Mouse (Mus musculus): ENCODE results near the gene Rarb. TPM values are rescaled to one million over a fixed set of nuclear protein-coding genes. Genes with fewer than 3 reads are reported as not detected.

Rarb gene
- total and polyA plus RNA-seq, 2 experiments from 2014 or later = 4.4 to 16.7 TPM

DNA sequence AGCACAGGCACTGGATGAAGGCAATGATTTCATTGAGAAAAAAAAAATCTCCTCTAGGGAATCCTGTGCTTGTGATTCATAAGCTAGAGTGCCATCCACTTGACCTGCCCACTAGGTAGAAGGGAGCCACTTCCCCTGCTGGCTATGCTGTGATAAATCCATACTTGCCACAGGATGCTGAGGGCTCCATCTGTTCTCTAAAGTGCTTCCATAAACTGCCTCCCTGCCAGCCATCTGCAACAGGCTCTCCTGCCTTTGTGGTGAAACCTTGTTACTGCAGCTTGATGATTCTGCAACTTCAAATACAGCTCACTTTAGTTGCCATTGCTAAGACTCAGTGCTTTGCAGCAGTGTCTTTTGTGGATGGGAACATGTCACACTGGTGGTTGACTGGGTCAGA, 213.5 kb downstream of the Rarb start:
- ATAC-seq (ENCODE audit: low FRiP score) (no peak), DNase-seq (ENCODE audit: low spot score) (peak; percentile 36)

DNA sequence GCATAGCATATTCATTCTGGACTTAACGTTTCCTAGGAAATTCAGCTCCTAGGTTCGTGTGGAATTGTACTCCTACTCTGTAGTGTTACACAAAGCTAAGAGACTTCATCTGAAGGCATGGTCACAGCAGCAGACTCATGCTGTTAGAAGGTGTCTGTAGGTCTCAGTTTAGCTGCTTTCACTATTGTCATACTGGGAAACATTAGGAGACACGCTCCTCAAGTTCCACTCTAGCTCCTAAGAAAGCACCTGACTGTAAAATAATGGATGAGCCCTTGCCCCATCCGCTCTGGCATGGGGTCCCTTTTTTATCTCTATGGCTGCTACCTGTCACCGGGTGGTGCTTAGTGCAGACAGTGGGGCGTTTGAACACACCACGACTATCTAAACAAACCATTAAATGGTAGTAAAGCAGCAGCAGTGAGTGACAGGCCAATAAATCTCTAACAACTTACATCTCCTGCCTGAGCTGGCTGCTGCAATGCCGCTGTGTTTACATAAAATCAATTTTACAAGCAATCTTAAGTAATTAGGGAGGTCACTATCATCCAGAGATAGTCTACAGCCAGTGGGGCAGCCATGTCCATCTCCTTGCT, 214.4 kb downstream of the Rarb start:
- Histone ChIP-seq H3K4me3 (ENCODE audit: low read depth, low read length) (no peak overlapping the region), H3K27me3 (ENCODE audit: insufficient read depth, low read length) (no peaks in the 10 kb centered on the region), H3K4me2 (ENCODE audit: low read depth, low read length, poor library complexity, severe bottlenecking) (no peak overlapping the region), H3K36me3 (ENCODE audit: insufficient read depth, low read length) (no peaks in the 10 kb centered on the region), H3K9me3 (ENCODE audit: low read length) (no peaks in the 10 kb centered on the region), H3K4me1 (ENCODE audit: insufficient read depth, low read length) (no peaks in the 10 kb centered on the region), H3K9ac (replicated peaks; ENCODE audit: low read length, poor library complexity, severe bottlenecking) (no peak overlapping the region), H3K27ac (ENCODE audit: low read depth, low read length) (no peak overlapping the region)
- DNase-seq (ENCODE audit: low spot score) = no peak
- ATAC-seq (ENCODE audit: low FRiP score) = no peak
- WGBS = 55% methylated on average over 8 of the region's 8 CpGs
- TF ChIP-seq CTCF (IDR thresholded peaks at IDR 0.05) = no peak

More for the DNA sequence above, 213.5 kb downstream of the Rarb start:
- Histone ChIP-seq H3K9me3 (ENCODE audit: low read length) (no peaks in the 10 kb centered on the region), H3K9ac (replicated peaks; ENCODE audit: low read length, poor library complexity, severe bottlenecking) (no peak overlapping the region), H3K4me1 (ENCODE audit: insufficient read depth, low read length) (no peaks in the 10 kb centered on the region), H3K27ac (ENCODE audit: low read depth, low read length) (no peak overlapping the region), H3K4me2 (ENCODE audit: low read depth, low read length, poor library complexity, severe bottlenecking) (no peak overlapping the region), H3K27me3 (ENCODE audit: insufficient read depth, low read length) (no peaks in the 10 kb centered on the region), H3K4me3 (ENCODE audit: low read depth, low read length) (no peak overlapping the region), H3K36me3 (ENCODE audit: insufficient read depth, low read length) (no peaks in the 10 kb centered on the region)
- TF ChIP-seq CTCF (IDR thresholded peaks at IDR 0.05) = 0 out of 2 replicates have a peak, but pooled peaks have one; percentile 3

DNA sequence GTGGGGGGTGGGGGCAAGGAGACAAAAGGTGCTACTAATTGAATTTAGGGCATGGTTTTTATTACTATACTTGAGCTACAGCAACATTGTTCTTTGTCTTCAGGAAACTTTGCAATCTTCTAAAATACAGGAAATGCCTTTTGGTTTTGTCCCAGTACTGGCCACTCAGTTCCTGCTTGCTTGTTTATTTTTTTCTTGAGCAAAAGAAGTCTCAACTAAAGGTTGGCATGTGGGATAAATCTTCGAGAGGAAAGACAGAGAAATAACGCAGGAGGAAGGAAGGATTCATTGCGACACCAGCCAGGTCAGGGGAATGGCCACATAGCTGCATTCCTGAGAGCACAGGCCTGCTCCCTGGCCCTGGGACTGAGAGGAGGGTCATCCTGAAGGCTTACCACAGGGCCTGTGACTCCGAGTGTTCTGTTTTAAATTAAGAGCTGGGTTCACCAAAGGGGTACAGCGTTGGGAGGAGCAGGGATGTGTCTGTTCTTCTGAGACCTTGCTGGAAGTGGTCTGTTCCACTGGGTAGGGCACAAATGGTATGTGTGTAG, 215.8 kb downstream of the Rarb start:
- H3K9me3 ChIP-seq (ENCODE audit: low read length) = no peaks in the 10 kb centered on the region
- 64% methylated on average over 5 of the region's 5 CpGs for WGBS

DNA sequence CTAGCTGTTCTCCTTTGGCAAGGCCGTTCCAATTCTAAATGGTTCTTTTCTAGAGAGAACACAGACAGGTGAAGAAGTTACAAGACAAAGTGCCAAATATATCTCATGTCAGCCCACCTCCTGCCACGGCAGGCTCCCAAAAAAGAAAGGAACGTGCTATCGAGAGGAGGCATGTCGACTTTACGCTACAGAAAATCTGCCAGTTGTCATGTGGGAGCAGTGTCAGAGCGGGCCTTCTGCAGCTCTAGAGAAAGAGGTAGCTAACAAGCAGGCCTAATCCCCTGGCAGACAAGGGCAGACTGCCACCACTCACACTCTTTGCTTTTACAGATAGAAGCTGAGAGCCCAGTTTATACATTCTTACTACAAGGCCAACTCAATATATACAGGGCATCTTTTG, 219.7 kb downstream of the Rarb start:
- ATAC-seq (ENCODE audit: low FRiP score) (no peak), DNase-seq (ENCODE audit: low spot score) (peak; percentile 14)
- no peak for TF ChIP-seq CTCF (IDR thresholded peaks at IDR 0.05)
- Histone ChIP-seq H3K4me2 (ENCODE audit: low read depth, low read length, poor library complexity, severe bottlenecking) (no peak overlapping the region), H3K9me3 (ENCODE audit: low read length) (no peaks in the 10 kb centered on the region), H3K27ac (ENCODE audit: low read depth, low read length) (no peak overlapping the region), H3K4me1 (ENCODE audit: insufficient read depth, low read length) (peaks cover 11% of the 10 kb centered on the region), H3K27me3 (ENCODE audit: insufficient read depth, low read length) (no peaks in the 10 kb centered on the region), H3K9ac (replicated peaks; ENCODE audit: low read length, poor library complexity, severe bottlenecking) (no peak overlapping the region), H3K36me3 (ENCODE audit: insufficient read depth, low read length) (no peaks in the 10 kb centered on the region), H3K4me3 (ENCODE audit: low read depth, low read length) (no peak overlapping the region)
- WGBS = 55% methylated on average over 7 of the region's 7 CpGs

More for the DNA sequence above, 215.8 kb downstream of the Rarb start:
- no peak for ATAC-seq (ENCODE audit: low FRiP score)
- TF ChIP-seq CTCF (IDR thresholded peaks at IDR 0.05) = no peak
- Histone ChIP-seq H3K4me1 (ENCODE audit: insufficient read depth, low read length) (peaks cover 7% of the 10 kb centered on the region), H3K9ac (replicated peaks; ENCODE audit: low read length, poor library complexity, severe bottlenecking) (no peak overlapping the region), H3K4me3 (ENCODE audit: low read depth, low read length) (no peak overlapping the region), H3K27ac (ENCODE audit: low read depth, low read length) (no peak overlapping the region), H3K4me2 (ENCODE audit: low read depth, low read length, poor library complexity, severe bottlenecking) (no peak overlapping the region), H3K36me3 (ENCODE audit: insufficient read depth, low read length) (no peaks in the 10 kb centered on the region), H3K27me3 (ENCODE audit: insufficient read depth, low read length) (no peaks in the 10 kb centered on the region)
- no peak for DNase-seq (ENCODE audit: low spot score)

DNA sequence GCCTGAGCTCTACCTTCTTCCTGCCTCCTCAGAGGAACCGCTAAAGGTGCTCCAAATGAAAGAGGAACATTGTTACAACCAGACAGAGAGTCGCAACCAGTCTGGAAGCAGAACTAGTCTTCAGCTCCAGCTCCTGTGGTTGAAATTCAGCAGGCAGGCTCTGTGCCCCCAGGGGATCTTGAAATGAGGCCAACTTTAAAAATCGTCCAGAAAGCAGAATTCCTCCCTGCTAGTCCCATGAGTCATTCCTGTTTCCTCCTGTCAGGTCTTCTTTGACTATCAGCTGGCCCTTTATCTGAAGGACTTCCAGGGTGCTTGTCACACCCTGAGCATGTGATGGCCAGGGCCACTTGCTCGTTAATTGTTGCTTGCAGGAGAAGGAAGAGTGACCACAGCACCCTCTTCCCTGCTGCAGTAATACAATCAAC, 220.9 kb downstream of the Rarb start:
- WGBS = 27% methylated on average over 4 of the region's 4 CpGs
- ATAC-seq (ENCODE audit: low FRiP score) = peak; percentile 39
- no peaks in the 10 kb centered on the region for H3K27me3 ChIP-seq (ENCODE audit: insufficient read depth, low read length)
- H3K4me3 ChIP-seq (ENCODE audit: low read depth, low read length) = no peak overlapping the region
- no peak overlapping the region for H3K4me2 ChIP-seq (ENCODE audit: low read depth, low read length, poor library complexity, severe bottlenecking)
- H3K27ac ChIP-seq (ENCODE audit: low read depth, low read length) = peak overlapping the region; percentile 18; the same call in 1 of the 2 replicates
- H3K9ac ChIP-seq (replicated peaks; ENCODE audit: low read length, poor library complexity, severe bottlenecking) = no peak overlapping the region
- H3K9me3 ChIP-seq (ENCODE audit: low read length) = no peaks in the 10 kb centered on the region
- no peaks in the 10 kb centered on the region for H3K36me3 ChIP-seq (ENCODE audit: insufficient read depth, low read length)
- peak; percentile 53 for DNase-seq (ENCODE audit: low spot score)
- peaks cover 11% of the 10 kb centered on the region for H3K4me1 ChIP-seq (ENCODE audit: insufficient read depth, low read length)
- no peak for TF ChIP-seq CTCF (IDR thresholded peaks at IDR 0.05)

DNA sequence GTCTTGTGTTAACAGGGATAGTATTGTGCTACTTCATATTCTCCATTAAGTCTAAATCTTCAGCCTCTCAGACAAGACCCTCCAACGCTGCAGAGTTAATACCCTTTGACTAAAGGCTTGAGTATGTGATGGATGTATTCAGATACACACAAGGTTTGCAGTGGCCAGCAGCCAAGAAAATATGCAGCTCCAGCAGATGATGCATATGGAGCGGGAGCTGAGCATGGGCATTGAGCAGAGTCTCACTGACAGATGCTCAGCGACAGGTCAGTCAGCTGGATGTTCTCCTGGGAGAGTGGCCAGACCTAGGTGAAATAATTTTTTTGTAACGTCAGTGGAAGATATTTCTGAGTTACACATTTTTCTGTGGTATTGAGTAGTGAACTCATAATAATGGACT, 229.8 kb downstream of the Rarb start:
- Histone ChIP-seq H3K4me2 (ENCODE audit: low read depth, low read length, poor library complexity, severe bottlenecking) (no peak overlapping the region), H3K4me3 (ENCODE audit: low read depth, low read length) (no peak overlapping the region), H3K4me1 (ENCODE audit: insufficient read depth, low read length) (no peaks in the 10 kb centered on the region), H3K27me3 (ENCODE audit: insufficient read depth, low read length) (no peaks in the 10 kb centered on the region), H3K9me3 (ENCODE audit: low read length) (no peaks in the 10 kb centered on the region), H3K27ac (ENCODE audit: low read depth, low read length) (no peak overlapping the region), H3K9ac (replicated peaks; ENCODE audit: low read length, poor library complexity, severe bottlenecking) (no peak overlapping the region), H3K36me3 (ENCODE audit: insufficient read depth, low read length) (no peaks in the 10 kb centered on the region)
- no peak for ATAC-seq (ENCODE audit: low FRiP score)
- 74% methylated on average over 4 of the region's 4 CpGs for WGBS
- no peak for TF ChIP-seq CTCF (IDR thresholded peaks at IDR 0.05)
- DNase-seq (ENCODE audit: low spot score) = peak; percentile 65

Data from midbrain, postnatal 0 days (tissue).